Mouse (Mus musculus) neural tube, embryonic 15.5 days (tissue): ENCODE results near the gene Babam2. TPM values are rescaled to one million over a fixed set of nuclear protein-coding genes. Genes with fewer than 3 reads are reported as not detected.

Experiments used
- ATAC-seq: fragments of 200-750 bp; cut with Nextera tagmentation; 2 replicates; pipeline ENCODE4 v1.8.0; 2017; ENCODE audit warnings: mild to moderate bottlenecking, moderate TSS enrichment, moderate library complexity; ENCODE audit not compliant: low FRiP score
- H3K27ac ChIP-seq: fragments of 300-500 bp; sonication (generic); replicated peaks from 2 replicates; pipeline ENCODE4 v1.5.1; 2015; ENCODE audit warnings: mild to moderate bottlenecking, inconsistent platforms
- H3K27me3 ChIP-seq: fragments of 300-500 bp; sonication (generic); replicated peaks from 2 replicates; pipeline ENCODE4 v1.6.1; 2015; ENCODE audit warnings: inconsistent platforms
- H3K36me3 ChIP-seq: fragments of 300-500 bp; sonication (generic); 2 replicates; pipeline ENCODE4 v1.6.1; 2015; ENCODE audit warnings: inconsistent platforms
- H3K4me1 ChIP-seq: fragments of 300-500 bp; sonication (generic); 2 replicates; pipeline ENCODE4 v1.6.1; 2015; ENCODE audit warnings: inconsistent platforms
- H3K4me2 ChIP-seq: fragments of 300-500 bp; sonication (generic); 2 replicates; pipeline ENCODE4 v1.6.1; 2015; ENCODE audit warnings: inconsistent platforms, mild to moderate bottlenecking, moderate library complexity
- H3K4me3 ChIP-seq: fragments of 300-500 bp; sonication (generic); replicated peaks from 2 replicates; pipeline ENCODE4 v1.5.1; 2015; ENCODE audit warnings: mild to moderate bottlenecking, inconsistent platforms
- H3K9ac ChIP-seq: fragments of 300-500 bp; sonication (generic); replicated peaks from 2 replicates; pipeline ENCODE4 v1.6.1; 2015; ENCODE audit warnings: mild to moderate bottlenecking, inconsistent platforms
- H3K9me3 ChIP-seq: fragments of 300-500 bp; sonication (generic); replicated peaks from 2 replicates; pipeline ENCODE4 v1.6.1; 2016; ENCODE audit warnings: inconsistent platforms
- WGBS: fragments of 180-500 bp; shearing (Covaris S2); methylation state at CpG from one replicate; pipeline ENCODE4 v1.1.7; 2015; ENCODE audit warnings: mixed read lengths; 5-methylcytosine and 5-hydroxymethylcytosine counted together
- polyA plus RNA-seq: library from polyadenylated mRNA; unstranded; fragments of >200 nt; fragmentation: Nextera tagmentation; extraction: Ambion mirVana; gene quantifications from 2 replicates; pipeline ENCODE4 v1.2.1, GENCODE M21; 2015

Babam2 gene
- polyA plus RNA-seq, 1 experiment from 2014 or later: 61.8 TPM

DNA sequence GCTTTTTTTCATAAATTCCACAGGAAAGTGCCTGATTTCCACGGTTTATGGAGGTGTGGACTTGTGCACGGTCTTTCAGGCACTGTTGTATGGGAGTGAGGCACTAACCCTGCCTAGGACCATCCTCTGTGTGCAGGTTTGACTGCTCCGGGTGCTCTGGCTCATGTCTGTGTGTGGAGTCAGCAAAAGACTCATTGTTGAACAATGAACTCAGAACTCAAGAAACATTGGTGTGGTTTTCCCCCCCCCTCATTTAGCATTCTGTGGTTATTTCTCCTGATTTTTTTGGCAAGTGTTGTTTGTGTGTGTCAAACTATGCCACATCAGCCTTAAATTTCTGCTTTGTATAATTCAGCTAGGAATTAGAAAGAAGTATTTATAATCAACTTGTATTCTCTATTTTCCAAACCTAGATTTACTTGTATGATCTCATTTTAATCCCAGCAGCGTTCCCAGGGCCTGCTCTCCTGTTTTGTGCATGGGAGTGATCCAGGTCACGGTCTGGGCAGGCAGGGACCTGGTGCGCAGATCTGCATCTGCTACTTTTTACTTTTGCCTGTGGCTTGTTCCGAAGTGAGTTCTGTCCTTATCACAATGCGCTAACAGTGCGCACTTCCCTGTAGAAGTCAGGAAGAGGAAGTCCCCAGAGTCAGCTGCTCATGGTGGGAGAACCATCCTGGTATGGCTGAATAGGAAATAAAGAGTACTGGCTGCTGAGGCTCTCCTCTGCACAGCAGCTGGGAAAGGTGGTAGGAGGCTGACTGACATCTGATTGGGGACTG, 61.0 kb downstream of the Babam2 start:
- WGBS: 89% methylated on average over 9 of the region's 9 CpGs
- no peaks in the 10 kb centered on the region for H3K4me1 ChIP-seq
- H3K4me2 ChIP-seq: no peak overlapping the region
- no peaks in the 10 kb centered on the region for H3K27me3 ChIP-seq
- H3K9me3 ChIP-seq: no peaks in the 10 kb centered on the region
- ATAC-seq: no peak
- no peaks in the 10 kb centered on the region for H3K36me3 ChIP-seq
- H3K4me3 ChIP-seq: no peak overlapping the region
- H3K9ac ChIP-seq: no peak overlapping the region
- no peak overlapping the region for H3K27ac ChIP-seq

DNA sequence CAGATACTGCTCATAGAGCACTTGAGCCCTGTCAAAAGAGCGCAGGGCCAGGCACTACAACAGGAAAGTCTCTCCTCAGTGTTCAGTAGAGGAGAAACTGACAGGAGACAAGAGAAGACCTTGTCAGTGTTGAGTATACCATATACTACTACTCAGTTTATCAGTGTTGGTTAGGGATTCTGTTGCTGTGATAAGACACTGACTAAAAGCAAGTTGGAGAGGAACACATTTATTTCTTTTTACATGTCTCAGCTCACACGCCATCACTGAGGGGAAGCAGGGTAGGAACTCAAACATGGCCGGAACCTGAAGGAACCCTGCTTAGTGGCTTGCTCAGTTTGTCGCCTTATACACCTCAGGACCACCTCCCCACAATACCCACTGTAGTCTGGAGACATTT, 64.4 kb downstream of the Babam2 start:
- H3K36me3 ChIP-seq: no peaks in the 10 kb centered on the region
- H3K9ac ChIP-seq: no peak overlapping the region
- no peak overlapping the region for H3K4me3 ChIP-seq
- H3K27ac ChIP-seq: no peak overlapping the region
- H3K9me3 ChIP-seq: no peaks in the 10 kb centered on the region
- no peak overlapping the region for H3K4me2 ChIP-seq
- no peaks in the 10 kb centered on the region for H3K27me3 ChIP-seq
- no peak for ATAC-seq
- no peaks in the 10 kb centered on the region for H3K4me1 ChIP-seq
- WGBS: 96% methylated on average over 4 of the region's 4 CpGs

DNA sequence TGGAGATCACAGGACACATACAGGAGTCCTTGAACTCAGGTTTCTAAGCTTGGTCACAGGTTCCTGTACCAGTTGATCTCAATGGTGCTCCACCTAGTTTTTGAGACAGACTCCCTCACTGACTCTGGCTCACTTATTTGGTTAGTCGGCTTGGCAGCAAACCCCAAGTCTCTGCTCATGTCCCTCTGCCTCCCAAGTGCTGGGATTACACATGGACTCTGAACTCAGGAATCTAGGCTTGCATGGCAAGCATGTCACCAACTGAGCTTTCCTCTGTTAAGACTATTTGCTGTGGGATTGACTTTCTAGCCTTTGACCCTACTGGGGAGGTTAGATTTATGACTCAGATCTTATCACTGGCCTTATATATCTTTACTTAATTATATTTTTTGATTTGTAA, 65.3 kb downstream of the Babam2 start:
- Histone ChIP-seq H3K9ac (no peak overlapping the region), H3K9me3 (no peaks in the 10 kb centered on the region), H3K4me1 (no peaks in the 10 kb centered on the region), H3K4me2 (no peak overlapping the region), H3K4me3 (no peak overlapping the region), H3K36me3 (no peaks in the 10 kb centered on the region), H3K27me3 (no peaks in the 10 kb centered on the region), H3K27ac (no peak overlapping the region)
- 95% methylated on average over 1 of the region's 1 CpGs for WGBS
- no peak for ATAC-seq

DNA sequence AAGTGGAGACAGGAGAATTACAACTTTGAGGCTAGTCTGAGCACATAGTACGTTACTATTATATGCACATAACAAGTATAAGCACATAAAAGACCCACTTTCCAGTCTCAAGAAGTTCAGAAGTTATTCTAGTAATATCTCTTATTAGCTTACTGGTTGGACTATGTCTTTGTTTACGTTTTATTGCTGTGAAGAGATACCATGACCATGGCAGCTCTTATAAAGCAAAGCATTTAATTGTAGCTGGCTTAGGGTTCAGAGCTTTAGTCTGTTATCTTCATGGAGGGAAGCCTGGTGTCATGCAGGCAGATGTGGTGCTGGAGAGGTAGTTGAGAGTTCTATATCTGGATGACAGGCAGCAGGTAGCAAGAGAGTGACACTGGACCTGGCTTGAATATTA, 68.3 kb downstream of the Babam2 start:
- no peak overlapping the region for H3K9ac ChIP-seq
- no peaks in the 10 kb centered on the region for H3K36me3 ChIP-seq
- H3K4me1 ChIP-seq: no peaks in the 10 kb centered on the region
- H3K27me3 ChIP-seq: no peaks in the 10 kb centered on the region
- H3K27ac ChIP-seq: no peak overlapping the region
- 90% methylated on average over 2 of the region's 2 CpGs for WGBS
- H3K4me2 ChIP-seq: no peak overlapping the region
- ATAC-seq: no peak
- H3K4me3 ChIP-seq: no peak overlapping the region
- H3K9me3 ChIP-seq: no peaks in the 10 kb centered on the region

DNA sequence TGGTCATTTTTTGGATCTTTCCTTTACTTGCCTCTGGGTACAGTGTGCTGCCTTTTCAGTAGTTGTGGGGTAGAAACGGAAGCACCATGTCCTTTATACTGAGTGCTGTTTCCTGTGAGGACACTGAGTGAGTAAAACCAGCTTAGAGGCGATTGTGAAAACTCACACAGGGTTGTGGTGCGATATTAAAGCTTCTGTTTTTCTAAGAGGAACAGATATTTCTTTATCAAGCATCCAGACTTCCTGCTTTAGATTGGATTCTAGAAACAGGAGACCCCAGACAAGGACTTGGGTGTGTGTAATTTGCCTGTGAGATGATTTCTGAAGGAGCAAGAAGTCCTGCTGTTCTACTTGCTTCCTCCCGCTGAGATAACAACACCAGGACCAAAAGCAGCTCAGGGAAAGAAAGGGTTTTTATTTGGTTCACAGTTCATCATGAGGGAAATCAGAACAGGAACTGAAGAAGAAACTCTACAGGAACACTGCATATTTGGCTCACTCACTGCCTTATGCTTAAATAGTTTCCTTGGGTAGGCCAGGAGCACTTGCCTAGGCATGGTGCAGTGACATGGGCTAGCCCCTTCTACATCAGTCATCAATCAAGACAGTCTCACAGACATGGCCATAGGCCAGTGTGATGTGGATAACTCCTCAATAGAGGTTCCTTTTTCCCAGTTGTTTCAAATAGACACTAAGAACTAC, 69.5 kb downstream of the Babam2 start:
- 61% methylated on average over 4 of the region's 4 CpGs for WGBS
- Histone ChIP-seq H3K9me3 (no peaks in the 10 kb centered on the region), H3K9ac (no peak overlapping the region), H3K27me3 (no peaks in the 10 kb centered on the region), H3K4me2 (no peak overlapping the region), H3K4me3 (no peak overlapping the region), H3K27ac (no peak overlapping the region), H3K36me3 (no peaks in the 10 kb centered on the region), H3K4me1 (no peaks in the 10 kb centered on the region)
- no peak for ATAC-seq

DNA sequence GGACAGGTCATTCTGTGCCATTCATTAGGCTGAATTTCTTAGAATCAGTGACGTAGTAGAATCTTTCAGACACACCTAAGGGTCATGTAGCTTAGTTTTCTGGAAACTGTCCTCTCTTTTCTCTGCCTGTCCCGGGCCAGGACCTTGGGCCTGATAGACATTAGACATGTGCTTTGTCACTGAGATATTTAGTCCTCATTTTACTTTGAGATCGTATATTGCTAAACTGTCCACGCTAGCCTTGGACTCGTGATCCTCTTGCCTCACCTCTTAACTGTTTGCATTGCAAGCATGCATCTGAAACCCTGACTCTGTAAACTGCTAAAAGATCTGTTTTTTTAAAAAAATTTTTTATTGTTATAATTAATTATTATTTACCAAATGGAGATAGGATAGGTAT, 74.0 kb downstream of the Babam2 start:
- Histone ChIP-seq H3K36me3 (no peaks in the 10 kb centered on the region), H3K4me2 (no peak overlapping the region), H3K9me3 (no peaks in the 10 kb centered on the region), H3K4me1 (no peaks in the 10 kb centered on the region), H3K27ac (no peak overlapping the region), H3K4me3 (no peak overlapping the region), H3K27me3 (no peaks in the 10 kb centered on the region), H3K9ac (no peak overlapping the region)
- no peak for ATAC-seq
- 94% methylated on average over 5 of the region's 5 CpGs for WGBS

DNA sequence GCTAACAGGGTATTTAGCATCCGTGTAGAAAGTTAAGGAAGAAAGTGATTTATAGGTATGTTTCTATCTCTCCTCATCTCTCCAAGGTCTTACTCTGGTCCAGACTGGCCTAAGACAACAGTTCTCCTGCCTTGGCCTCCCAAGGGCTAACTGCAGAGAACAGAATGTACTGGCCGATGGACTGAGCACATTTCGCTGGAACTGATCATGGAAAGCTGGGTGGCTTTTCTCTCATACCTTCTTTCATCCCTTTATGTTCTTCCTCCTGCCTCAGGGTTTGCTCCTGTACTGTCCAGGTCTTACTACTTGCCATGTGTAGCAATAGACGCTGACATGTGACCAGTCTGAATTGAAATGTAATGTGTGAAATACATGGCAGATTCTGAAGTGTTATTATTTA, 74.4 kb downstream of the Babam2 start:
- no peaks in the 10 kb centered on the region for H3K36me3 ChIP-seq
- 96% methylated on average over 4 of the region's 4 CpGs for WGBS
- no peaks in the 10 kb centered on the region for H3K9me3 ChIP-seq
- H3K27me3 ChIP-seq: no peaks in the 10 kb centered on the region
- no peak overlapping the region for H3K9ac ChIP-seq
- no peak for ATAC-seq
- no peak overlapping the region for H3K4me3 ChIP-seq
- H3K4me2 ChIP-seq: no peak overlapping the region
- H3K27ac ChIP-seq: no peak overlapping the region
- H3K4me1 ChIP-seq: no peaks in the 10 kb centered on the region

DNA sequence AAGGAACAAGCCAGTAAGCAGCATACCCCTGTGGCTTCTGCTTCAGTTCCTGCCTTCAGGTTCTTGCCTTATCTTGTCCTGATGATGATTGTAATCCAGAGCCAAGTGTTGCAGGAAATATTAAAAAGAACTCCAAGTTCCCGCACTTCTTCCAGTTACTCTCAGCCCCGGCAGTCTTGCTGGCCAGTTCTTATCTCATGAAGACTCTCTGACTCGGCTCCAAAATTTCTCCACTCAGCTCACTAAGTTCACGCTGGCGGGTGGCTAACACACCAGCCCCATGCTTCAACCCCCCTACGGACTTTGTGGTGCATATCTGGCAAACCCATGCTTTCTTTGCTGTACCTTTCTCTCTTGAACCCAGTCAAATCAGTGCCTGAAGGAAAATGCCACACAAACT, 77.5 kb downstream of the Babam2 start:
- ATAC-seq: no peak
- H3K27ac ChIP-seq: no peak overlapping the region
- no peak overlapping the region for H3K9ac ChIP-seq
- no peak overlapping the region for H3K4me3 ChIP-seq
- no peaks in the 10 kb centered on the region for H3K36me3 ChIP-seq
- H3K27me3 ChIP-seq: no peaks in the 10 kb centered on the region
- 95% methylated on average over 6 of the region's 6 CpGs for WGBS
- no peaks in the 10 kb centered on the region for H3K4me1 ChIP-seq
- no peaks in the 10 kb centered on the region for H3K9me3 ChIP-seq
- H3K4me2 ChIP-seq: no peak overlapping the region

DNA sequence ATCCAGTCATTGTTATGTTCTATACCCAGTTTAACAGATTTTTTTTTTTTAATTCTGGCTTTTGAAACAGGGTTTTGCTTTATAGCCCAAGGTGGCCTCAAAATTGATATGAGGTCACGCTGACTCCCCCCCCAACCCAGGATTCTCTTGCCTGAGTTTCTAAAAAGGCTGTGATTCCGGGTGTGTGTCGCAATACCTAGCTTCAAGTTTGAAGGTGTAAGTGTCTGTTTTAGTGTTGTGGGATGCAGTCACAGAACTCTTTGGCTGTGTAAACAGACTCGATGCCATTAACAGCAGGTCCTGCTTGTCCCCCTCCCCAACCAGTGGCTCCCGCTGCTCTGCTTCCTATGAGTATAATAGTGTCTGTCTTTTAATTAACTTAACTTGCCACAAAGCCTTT, 84.1 kb downstream of the Babam2 start:
- WGBS: 83% methylated on average over 5 of the region's 5 CpGs
- Histone ChIP-seq H3K36me3 (no peaks in the 10 kb centered on the region), H3K27me3 (no peaks in the 10 kb centered on the region), H3K4me3 (no peak overlapping the region), H3K9ac (no peak overlapping the region), H3K27ac (no peak overlapping the region), H3K4me2 (no peak overlapping the region), H3K4me1 (peaks cover 5% of the 10 kb centered on the region; the same call in 1 of the 2 replicates), H3K9me3 (no peaks in the 10 kb centered on the region)
- ATAC-seq: no peak

DNA sequence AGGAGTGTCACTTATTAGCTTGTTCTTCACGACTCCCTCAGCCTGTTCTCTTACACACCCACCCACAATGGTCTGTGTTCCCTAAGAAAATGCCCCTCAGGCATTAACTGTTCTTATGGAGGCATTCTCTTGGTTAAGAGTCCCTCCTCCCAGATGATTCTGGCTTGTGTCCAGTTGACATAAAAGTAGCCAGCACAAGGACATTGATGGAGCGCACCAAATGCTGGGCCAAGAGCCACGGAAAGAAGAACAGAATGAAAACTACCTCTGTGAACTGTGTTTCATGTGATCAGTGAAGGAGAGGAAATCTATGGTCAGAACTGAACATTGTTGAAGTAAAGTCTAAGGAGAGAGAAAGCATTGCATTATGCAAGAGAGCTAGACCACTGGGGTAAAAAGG, 89.7 kb downstream of the Babam2 start:
- no peaks in the 10 kb centered on the region for H3K27me3 ChIP-seq
- 71% methylated on average over 3 of the region's 3 CpGs for WGBS
- H3K4me1 ChIP-seq: peaks cover 5% of the 10 kb centered on the region; the same call in 1 of the 2 replicates
- H3K4me3 ChIP-seq: no peak overlapping the region
- no peaks in the 10 kb centered on the region for H3K9me3 ChIP-seq
- H3K9ac ChIP-seq: no peak overlapping the region
- ATAC-seq: no peak
- H3K4me2 ChIP-seq: no peak overlapping the region
- H3K27ac ChIP-seq: no peak overlapping the region
- no peaks in the 10 kb centered on the region for H3K36me3 ChIP-seq

DNA sequence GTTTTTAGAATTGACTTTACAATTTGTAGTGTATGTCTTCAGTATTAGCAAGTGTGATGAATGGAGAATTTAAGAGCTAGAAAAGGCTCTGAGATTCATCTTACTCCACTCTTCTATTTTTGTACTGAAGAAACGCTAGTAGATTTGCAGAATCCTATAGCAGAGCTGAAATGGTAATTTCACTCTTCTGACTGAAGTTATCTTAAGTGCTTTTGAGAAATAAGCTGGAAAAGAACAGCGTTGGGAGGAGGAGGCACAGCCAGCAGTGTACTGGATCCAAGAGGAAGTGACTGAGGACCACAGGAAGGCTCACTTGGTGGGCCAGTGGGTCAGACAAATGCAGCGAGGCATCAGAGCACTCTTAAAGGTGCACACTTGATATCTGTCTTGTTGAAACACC, 90.1 kb downstream of the Babam2 start:
- Histone ChIP-seq H3K4me2 (no peak overlapping the region), H3K4me1 (peaks cover 5% of the 10 kb centered on the region; the same call in 1 of the 2 replicates), H3K27me3 (no peaks in the 10 kb centered on the region), H3K4me3 (no peak overlapping the region), H3K36me3 (no peaks in the 10 kb centered on the region), H3K9ac (no peak overlapping the region), H3K27ac (no peak overlapping the region), H3K9me3 (no peaks in the 10 kb centered on the region)
- 83% methylated on average over 3 of the region's 3 CpGs for WGBS
- no peak for ATAC-seq

DNA sequence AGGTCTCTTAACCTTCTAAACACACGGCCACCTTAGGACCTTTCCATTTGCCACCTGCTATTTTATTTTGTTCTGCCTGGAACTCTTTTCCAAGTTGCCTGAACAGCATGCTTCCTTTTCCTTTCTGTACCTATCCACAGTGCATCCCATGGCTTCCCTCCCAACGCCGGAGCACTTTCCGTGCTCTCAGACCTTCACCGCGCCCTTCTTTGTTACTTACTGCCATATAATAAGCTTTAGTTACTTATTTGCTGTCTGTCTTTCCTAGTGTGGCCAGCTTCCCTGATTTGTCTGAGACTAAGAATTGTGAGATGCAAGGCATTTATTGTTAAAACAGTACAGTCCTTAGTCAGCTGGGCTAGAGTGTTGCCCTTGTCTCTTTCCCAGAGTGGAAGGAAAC, 94.9 kb downstream of the Babam2 start:
- no peaks in the 10 kb centered on the region for H3K36me3 ChIP-seq
- no peaks in the 10 kb centered on the region for H3K27me3 ChIP-seq
- no peak overlapping the region for H3K27ac ChIP-seq
- H3K9ac ChIP-seq: no peak overlapping the region
- H3K9me3 ChIP-seq: no peaks in the 10 kb centered on the region
- WGBS: 92% methylated on average over 6 of the region's 6 CpGs
- H3K4me1 ChIP-seq: no peaks in the 10 kb centered on the region
- no peak for ATAC-seq
- no peak overlapping the region for H3K4me2 ChIP-seq
- H3K4me3 ChIP-seq: no peak overlapping the region
